Mouse (Mus musculus) spleen, adult 2 months (tissue): Measurements from ENCODE around the gene Rasl10a.

Experiments
- CTCF ChIP-seq: fragments of 200-500 bp; IDR thresholded peaks from 2 replicates; pipeline ENCODE4 v1.5.1; 2011; ENCODE audit warnings: mild to moderate bottlenecking, inconsistent platforms; ENCODE audit not compliant: insufficient read depth, insufficient read length, insufficient replicate concordance; ENCODE audit errors: extremely low read depth
- POLR2A ChIP-seq: fragments of 200-500 bp; IDR thresholded peaks from 2 replicates; pipeline ENCODE4 v1.6.1; 2011; ENCODE audit warnings: low read depth, low read length, inconsistent platforms

DNA sequence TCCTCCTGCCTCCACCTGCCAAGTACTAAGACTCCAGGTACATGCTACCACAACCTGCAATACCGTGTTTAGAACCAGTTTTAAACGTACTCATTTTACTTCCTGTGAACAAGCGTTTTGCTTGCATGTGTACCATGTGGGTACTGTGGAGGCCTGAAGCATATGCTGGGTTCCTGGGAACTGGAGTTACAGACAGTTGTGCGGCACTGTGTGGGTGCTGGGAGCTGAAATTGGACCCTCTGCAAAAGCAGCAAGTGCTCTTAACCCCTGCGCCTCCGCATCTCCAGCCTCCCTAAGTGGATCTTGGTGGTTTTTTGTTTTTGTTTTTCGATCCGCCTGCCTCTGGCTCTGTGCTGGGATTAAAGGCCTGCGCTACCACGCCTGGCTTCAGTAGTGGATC is 6.3 kb upstream of the Rasl10a start:
- TF ChIP-seq POLR2A = no peak
- TF ChIP-seq CTCF = no peak
